Mouse (Mus musculus): ENCODE measurements around the gene Sfxn5. TPM values are rescaled to one million over a fixed set of nuclear protein-coding genes. Genes with fewer than 3 reads are reported as not detected.
A peak's percentile ranks its signal among the peaks of the same experiment; 100 is the strongest.

The Sfxn5 gene
- polyA plus RNA-seq, 1 experiment from 2014 or later: 8.0 TPM

DNA sequence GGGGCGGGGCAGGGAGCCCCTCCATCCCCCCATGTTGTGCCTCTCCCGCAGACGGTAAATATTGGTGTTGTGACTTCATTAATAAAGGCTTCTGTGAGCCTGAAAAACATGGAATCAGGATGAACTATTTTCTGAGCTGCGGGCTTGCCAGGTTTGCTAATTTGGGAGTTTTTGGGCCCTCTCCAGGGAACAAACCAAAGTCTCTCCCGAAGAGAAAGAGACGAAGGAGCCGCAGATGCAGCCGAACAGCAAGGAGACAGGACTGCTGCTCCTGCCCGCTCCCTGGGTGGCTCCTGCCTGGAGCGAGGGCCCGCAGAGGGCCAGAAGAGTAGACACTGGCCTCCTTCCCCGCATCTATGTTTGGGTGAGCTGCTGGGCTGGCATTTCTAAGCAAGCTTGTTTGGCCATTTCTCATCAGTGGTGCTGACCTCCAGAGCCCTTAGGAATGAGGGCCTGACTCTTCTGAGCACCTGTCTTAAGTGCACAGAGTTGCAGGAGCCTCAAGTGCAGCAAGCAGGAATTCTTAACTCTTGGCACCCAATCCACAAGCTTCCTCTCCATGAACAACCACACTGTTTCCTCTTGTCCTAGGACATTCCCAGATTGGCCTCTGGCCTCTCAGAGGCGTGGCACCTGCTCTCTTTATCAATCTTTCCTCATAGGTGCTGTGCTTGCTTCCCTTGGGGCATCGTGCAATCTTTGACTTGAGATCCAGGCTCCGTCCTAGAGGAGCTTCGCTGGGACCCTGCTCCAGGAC is 126.9 kb downstream of the Sfxn5 start:
- TF ChIP-seq EP300 (IDR thresholded peaks at IDR 0.05): no peak
- no peak for TF ChIP-seq CTCF (IDR thresholded peaks at IDR 0.05)
- Histone ChIP-seq H3K4me3 (ENCODE audit: low read depth, low read length) (no peak overlapping the region), H3K36me3 (ENCODE audit: insufficient read depth, low read length) (no peaks in the 10 kb centered on the region), H3K27ac (ENCODE audit: low read length) (no peak overlapping the region), H3K4me2 (replicated peaks; ENCODE audit: low read depth, low read length) (no peak overlapping the region), H3K9me3 (ENCODE audit: low read length) (no peaks in the 10 kb centered on the region), H3K27me3 (replicated peaks; ENCODE audit: insufficient read depth, low read length) (no peaks in the 10 kb centered on the region), H3K9ac (replicated peaks; ENCODE audit: low read depth) (no peak overlapping the region), H3K4me1 (ENCODE audit: insufficient read depth, low read depth, low read length) (no peaks in the 10 kb centered on the region)
- DNase-seq (ENCODE audit: low spot score) (peak; percentile 70), ATAC-seq (peak; percentile 82)
- 32% methylated on average over 16 of the region's 16 CpGs for WGBS

DNA sequence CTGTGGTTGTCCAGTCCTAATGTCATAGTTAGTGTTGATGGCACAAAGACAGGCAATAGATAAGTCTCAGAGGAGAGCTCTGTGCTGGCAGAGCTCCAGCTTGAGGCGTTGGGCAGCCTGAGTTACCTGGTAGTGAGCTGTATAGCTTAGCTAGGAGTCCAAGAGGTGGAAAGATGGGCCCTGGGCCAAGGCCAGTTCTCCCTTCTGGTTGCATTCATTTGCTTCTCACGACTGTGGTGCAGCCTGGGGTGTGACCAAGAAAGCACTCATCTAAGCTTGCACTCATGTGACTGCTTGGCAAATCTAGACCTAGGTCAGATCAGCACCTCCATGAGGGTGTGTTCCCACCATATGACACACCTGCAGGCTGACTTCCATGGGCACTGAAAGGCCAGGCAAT is 135.3 kb downstream of the Sfxn5 start:
- TF ChIP-seq EP300 (IDR thresholded peaks at IDR 0.05) (no peak), CTCF (IDR thresholded peaks at IDR 0.05) (no peak)
- DNase-seq (ENCODE audit: low spot score) (no peak), ATAC-seq (no peak)
- H3K4me1 ChIP-seq (ENCODE audit: insufficient read depth, low read depth, low read length): no peaks in the 10 kb centered on the region
- 44% methylated on average over 2 of the region's 2 CpGs for WGBS
- H3K36me3 ChIP-seq (ENCODE audit: insufficient read depth, low read length): no peaks in the 10 kb centered on the region
- H3K9ac ChIP-seq (replicated peaks; ENCODE audit: low read depth): no peak overlapping the region
- H3K4me3 ChIP-seq (ENCODE audit: low read depth, low read length): no peak overlapping the region
- peaks cover 26% of the 10 kb centered on the region for H3K27me3 ChIP-seq (replicated peaks; ENCODE audit: insufficient read depth, low read length)
- no peak overlapping the region for H3K4me2 ChIP-seq (replicated peaks; ENCODE audit: low read depth, low read length)
- H3K9me3 ChIP-seq (ENCODE audit: low read length): no peaks in the 10 kb centered on the region
- no peak overlapping the region for H3K27ac ChIP-seq (ENCODE audit: low read length)

DNA sequence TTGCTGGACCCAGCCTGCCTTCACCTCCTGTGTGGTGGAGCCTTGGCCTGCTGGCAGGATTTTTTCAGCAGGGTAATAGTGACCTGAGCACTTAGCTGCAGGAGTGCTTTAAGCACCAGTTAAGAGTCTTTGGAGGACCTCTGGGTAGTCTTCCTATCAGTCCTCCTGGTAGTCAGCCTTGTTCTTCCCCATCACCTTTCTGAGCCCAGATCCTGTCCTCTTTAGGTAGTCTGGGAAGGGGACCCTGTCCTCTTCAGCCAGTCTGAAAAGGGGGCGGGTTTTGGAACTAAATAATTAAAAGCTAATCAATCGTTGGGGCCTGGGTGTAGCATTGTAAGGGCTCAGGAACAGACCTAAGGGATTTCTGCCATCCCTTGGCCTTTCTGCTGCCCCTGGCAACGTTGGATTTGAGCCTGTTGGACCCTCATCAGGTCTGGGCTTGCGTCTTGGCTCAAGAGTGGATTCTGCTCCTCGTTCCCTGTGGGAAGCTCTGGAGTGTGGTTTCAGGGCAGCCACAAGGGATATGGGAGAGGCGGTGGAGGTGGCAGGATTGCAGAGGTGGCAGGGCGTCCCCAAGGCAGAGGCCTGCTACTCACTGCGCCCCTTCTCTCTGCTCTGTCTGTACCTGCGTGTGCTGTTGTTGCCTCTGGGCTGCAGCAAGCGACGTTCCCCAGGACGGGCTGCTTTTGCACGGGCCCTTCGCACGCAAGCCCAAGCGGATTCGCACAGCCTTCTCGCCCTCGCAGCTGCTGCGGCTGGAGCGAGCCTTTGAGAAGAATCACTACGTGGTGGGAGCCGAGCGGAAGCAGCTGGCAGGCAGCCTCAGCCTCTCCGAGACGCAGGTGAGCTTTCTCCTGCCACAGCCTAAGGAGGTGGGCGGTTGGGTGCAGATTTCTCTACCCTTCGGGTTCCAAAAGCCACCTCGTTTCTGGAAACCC is 139.6 kb downstream of the Sfxn5 start:
- peaks cover 62% of the 10 kb centered on the region for H3K27me3 ChIP-seq (replicated peaks; ENCODE audit: insufficient read depth, low read length)
- no peak overlapping the region for H3K27ac ChIP-seq (ENCODE audit: low read length)

DNA sequence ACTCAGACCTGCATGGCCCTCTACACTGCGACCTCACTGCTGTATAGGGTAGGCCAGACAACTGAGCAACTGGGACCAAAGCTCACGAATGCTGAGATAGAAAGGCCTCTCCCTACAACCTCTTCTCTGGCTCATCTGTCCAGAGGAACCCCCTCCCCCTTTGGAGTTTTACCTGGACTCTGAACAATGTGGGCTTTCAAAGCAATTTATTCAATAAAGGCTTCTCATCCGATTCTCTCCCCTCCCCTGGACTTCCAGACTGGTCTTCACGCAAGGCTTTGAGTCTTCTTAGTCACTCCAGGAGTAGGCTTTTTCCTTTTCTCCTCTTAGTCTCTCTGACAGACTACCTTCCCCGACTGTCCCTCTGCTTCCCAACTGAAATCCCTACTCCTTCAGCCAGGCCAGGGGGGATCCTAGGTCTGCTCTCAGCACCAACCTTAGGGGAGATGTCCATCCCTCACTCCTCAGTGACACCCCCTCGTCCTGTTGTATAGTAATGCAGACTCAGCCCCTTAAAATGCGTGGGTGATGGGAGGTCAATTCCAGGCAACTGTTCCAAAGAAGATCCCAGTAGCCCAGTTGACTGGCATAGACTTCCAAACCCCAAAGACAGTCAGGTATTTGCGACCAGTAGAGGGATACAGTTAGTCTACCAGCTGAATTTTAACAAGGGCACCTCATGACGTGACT is 141.3 kb downstream of the Sfxn5 start:
- no peak overlapping the region for H3K4me3 ChIP-seq (ENCODE audit: low read depth, low read length)
- peaks cover 76% of the 10 kb centered on the region for H3K27me3 ChIP-seq (replicated peaks; ENCODE audit: insufficient read depth, low read length)
- H3K9me3 ChIP-seq (ENCODE audit: low read length): no peaks in the 10 kb centered on the region
- H3K9ac ChIP-seq (replicated peaks; ENCODE audit: low read depth): no peak overlapping the region
- 29% methylated on average over 9 of the region's 9 CpGs for WGBS
- ATAC-seq: no peak
- H3K36me3 ChIP-seq (ENCODE audit: insufficient read depth, low read length): no peaks in the 10 kb centered on the region
- DNase-seq (ENCODE audit: low spot score): no peak
- no peak overlapping the region for H3K27ac ChIP-seq (ENCODE audit: low read length)
- no peaks in the 10 kb centered on the region for H3K4me1 ChIP-seq (ENCODE audit: insufficient read depth, low read depth, low read length)
- no peak for TF ChIP-seq EP300 (IDR thresholded peaks at IDR 0.05)
- no peak for TF ChIP-seq CTCF (IDR thresholded peaks at IDR 0.05)
- no peak overlapping the region for H3K4me2 ChIP-seq (replicated peaks; ENCODE audit: low read depth, low read length)

More for the DNA sequence above, 139.6 kb downstream of the Sfxn5 start:
- DNase-seq (ENCODE audit: low spot score): no peak
- Histone ChIP-seq H3K4me1 (ENCODE audit: insufficient read depth, low read depth, low read length) (no peaks in the 10 kb centered on the region), H3K4me2 (replicated peaks; ENCODE audit: low read depth, low read length) (no peak overlapping the region), H3K9me3 (ENCODE audit: low read length) (no peaks in the 10 kb centered on the region), H3K4me3 (ENCODE audit: low read depth, low read length) (no peak overlapping the region), H3K9ac (replicated peaks; ENCODE audit: low read depth) (no peak overlapping the region), H3K36me3 (ENCODE audit: insufficient read depth, low read length) (no peaks in the 10 kb centered on the region)
- TF ChIP-seq CTCF (IDR thresholded peaks at IDR 0.05) (no peak), EP300 (IDR thresholded peaks at IDR 0.05) (no peak)
- 8% methylated on average over 29 of the region's 29 CpGs for WGBS
- no peak for ATAC-seq

DNA sequence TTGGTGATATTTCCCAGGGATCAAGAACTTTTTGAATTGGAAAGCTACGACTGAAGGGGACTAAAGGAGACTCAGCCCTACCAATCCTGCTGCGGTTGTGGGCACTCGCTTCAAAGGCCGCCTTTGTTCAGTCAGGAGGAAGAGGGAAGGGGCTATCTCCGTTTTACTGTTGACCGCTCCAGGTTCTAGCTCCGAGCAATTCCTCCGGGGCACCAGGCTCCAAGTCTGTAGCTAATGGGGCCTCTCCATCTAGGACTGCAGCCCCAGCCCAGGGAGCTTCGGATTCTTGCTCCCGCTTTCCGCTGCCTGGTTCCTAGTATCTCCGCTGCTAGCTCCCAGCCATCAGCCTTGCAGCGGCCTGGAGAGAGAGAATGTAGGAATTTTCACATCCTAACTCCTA is 142.6 kb downstream of the Sfxn5 start:
- TF ChIP-seq EP300 (IDR thresholded peaks at IDR 0.05) (no peak), CTCF (IDR thresholded peaks at IDR 0.05) (no peak)
- Histone ChIP-seq H3K9ac (replicated peaks; ENCODE audit: low read depth) (no peak overlapping the region), H3K4me2 (replicated peaks; ENCODE audit: low read depth, low read length) (peak overlapping the region; percentile 60), H3K36me3 (ENCODE audit: insufficient read depth, low read length) (no peaks in the 10 kb centered on the region), H3K4me3 (ENCODE audit: low read depth, low read length) (peak overlapping the region; percentile 36), H3K4me1 (ENCODE audit: insufficient read depth, low read depth, low read length) (no peaks in the 10 kb centered on the region), H3K27ac (ENCODE audit: low read length) (no peak overlapping the region), H3K9me3 (ENCODE audit: low read length) (no peaks in the 10 kb centered on the region), H3K27me3 (replicated peaks; ENCODE audit: insufficient read depth, low read length) (peaks cover 87% of the 10 kb centered on the region)
- 2% methylated on average over 13 of the region's 13 CpGs for WGBS
- ATAC-seq (no peak), DNase-seq (ENCODE audit: low spot score) (no peak)
